In the genomic region with DNA sequence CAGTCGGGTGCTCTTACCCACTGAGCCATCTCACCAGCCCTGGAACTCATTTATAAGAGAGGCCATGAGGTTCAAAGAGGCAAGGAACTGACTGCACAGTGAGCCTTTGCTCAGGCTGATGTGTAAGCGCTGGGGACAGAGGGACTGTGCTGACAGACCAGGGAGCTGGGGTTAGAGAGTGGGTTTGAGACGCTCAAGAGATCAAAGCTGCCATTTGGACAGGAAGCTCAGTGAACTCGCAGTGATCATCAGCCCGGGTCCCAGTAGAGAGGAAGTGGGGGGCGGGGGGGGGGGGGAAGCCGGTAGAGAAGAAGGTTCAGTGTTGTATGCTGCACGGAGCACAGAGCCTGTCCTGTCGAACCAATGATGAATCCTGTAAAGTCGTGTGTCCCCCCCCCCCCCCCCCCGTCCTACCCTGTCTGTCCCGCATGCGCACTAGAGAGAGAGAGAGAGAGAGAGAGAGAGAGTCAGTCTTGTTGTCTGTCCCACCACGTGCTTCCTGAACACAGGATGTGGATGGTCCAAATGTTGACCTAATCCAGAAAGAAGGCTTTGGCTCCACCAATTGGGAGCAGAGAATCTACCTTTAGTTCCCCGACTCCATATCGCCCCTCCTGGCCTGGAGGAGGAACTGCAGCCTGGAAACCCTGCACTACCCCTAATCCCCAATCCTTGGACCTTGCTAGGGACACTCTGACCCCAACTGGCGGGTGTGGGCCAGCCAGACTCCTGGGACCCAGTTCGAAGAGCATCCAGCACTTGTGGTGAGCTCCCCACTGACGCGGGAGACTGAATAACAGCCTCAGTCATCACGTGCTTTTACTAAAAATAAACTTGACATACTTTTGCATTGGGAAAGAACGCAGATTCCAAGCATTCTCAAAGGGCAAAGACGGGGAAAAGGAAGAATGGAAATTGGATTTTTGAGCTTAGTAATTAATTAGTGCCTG, we compare ENCODE assay signal across 9 mouse cellular contexts. TPM values are rescaled to one million over a fixed set of nuclear protein-coding genes. Genes with fewer than 3 reads are reported as not detected.
DNase-seq lines count a peak whose midpoint lies in the region; ATAC-seq and TF ChIP-seq lines count a peak whose summit lies in the region.
"Had no signal": no experiment of that assay in that cellular context is flagged by ENCODE, and none has a peak within 500 bp of the region (broad histone marks: within the 10 kb centered on the region; RNA-seq: fewer than 3 reads in every experiment).

No protein-coding gene starts in this region.

- WGBS in kidney, embryonic 14.5 days: 61% methylated on average over 17 of the region's 23 CpGs

- H3K4me3 ChIP-seq in testis, adult 2 months (ENCODE audit: control insufficient read depth, low read depth, low read length): no peak overlapping the region; the same call in 1 of the 2 replicates
- H3K4me3 ChIP-seq in embryonic fibroblast, embryonic 13.5 days (ENCODE audit: insufficient read depth, low read length): no peak overlapping the region
- H3K4me3 ChIP-seq in kidney, embryonic 14.5 days (ENCODE audit: low read length): no peak overlapping the region
- H3K4me3 ChIP-seq: erythroblast, embryonic 14.5 days had no signal

- TF ChIP-seq POLR2A in testis, adult 2 months (IDR thresholded peaks at IDR 0.05; ENCODE audit: control insufficient read depth, low read depth, low read length): no peak
- TF ChIP-seq POLR2A in embryonic fibroblast, embryonic 13.5 days (IDR thresholded peaks at IDR 0.05; ENCODE audit: low read depth, low read length): no peak

- peak; percentile 69; the same call in 1 of the 2 replicates for ATAC-seq in kidney, embryonic 14.5 days (ENCODE audit: low FRiP score, low TSS enrichment)

- H3K4me1 ChIP-seq in testis, adult 2 months (ENCODE audit: control insufficient read depth, insufficient read depth, low read length): peaks cover 4% of the 10 kb centered on the region; the same call in 1 of the 2 replicates
- no peaks in the 10 kb centered on the region for H3K4me1 ChIP-seq in embryonic fibroblast, embryonic 13.5 days (ENCODE audit: control insufficient read depth, insufficient read depth, low read length)
- peaks cover 3% of the 10 kb centered on the region; the same call in 1 of the 2 replicates for H3K4me1 ChIP-seq in kidney, embryonic 14.5 days (ENCODE audit: control insufficient read depth, insufficient read depth, low read length)

- TF ChIP-seq CTCF in testis, adult 2 months (IDR thresholded peaks at IDR 0.05; ENCODE audit: control insufficient read depth, insufficient read depth, insufficient replicate concordance, low read depth, low read length): peak; percentile 95
- TF ChIP-seq CTCF in embryonic fibroblast, embryonic 13.5 days (IDR thresholded peaks at IDR 0.05; ENCODE audit: borderline replicate concordance, insufficient read depth, low read length): peak; percentile 28; the same call in 1 of the 2 replicates

- H3K9me3 ChIP-seq in kidney, embryonic 14.5 days (ENCODE audit: control insufficient read depth, low read length): no peaks in the 10 kb centered on the region

- no peak overlapping the region for H3K4me2 ChIP-seq in kidney, embryonic 14.5 days (replicated peaks; ENCODE audit: low read depth, low read length)

- DNase-seq in testis, postnatal 10 days (ENCODE audit: low spot score): no peak
- peak; percentile 40 to 60 for DNase-seq in natural killer cell, adult 2 months (ENCODE audit: low spot score in 2 of 2)
- DNase-seq in ovary, postnatal 10 days (ENCODE audit: low spot score): no peak
- DNase-seq in right cerebral cortex, adult 2 months (ENCODE audit: low spot score in 2 of 2): no peak
- DNase-seq in right cerebral cortex, postnatal 25 days: no peak

- no peak overlapping the region for H3K9ac ChIP-seq in kidney, embryonic 14.5 days (ENCODE audit: low read depth, low read length)

- H3K27me3 ChIP-seq in testis, adult 2 months (ENCODE audit: control insufficient read depth, insufficient read depth, low read length): no peaks in the 10 kb centered on the region
- no peaks in the 10 kb centered on the region for H3K27me3 ChIP-seq in kidney, embryonic 14.5 days (ENCODE audit: control insufficient read depth, insufficient read depth, low read length)

- no peak overlapping the region for H3K27ac ChIP-seq in testis, adult 2 months (ENCODE audit: control insufficient read depth, insufficient read depth, low read depth, low read length)
- peak overlapping the region; percentile 64 for H3K27ac ChIP-seq in embryonic fibroblast, embryonic 13.5 days (ENCODE audit: insufficient read depth, low read length)
- H3K27ac ChIP-seq in kidney, embryonic 14.5 days (ENCODE audit: low read depth, low read length): no peak overlapping the region

- no peaks in the 10 kb centered on the region for H3K36me3 ChIP-seq in testis, adult 2 months (ENCODE audit: control insufficient read depth, insufficient read depth, low read length)
- H3K36me3 ChIP-seq in kidney, embryonic 14.5 days (ENCODE audit: control insufficient read depth, insufficient read depth, low read length): no peaks in the 10 kb centered on the region

RNA-seq across cellular contexts. Expression of gene Tmem189, which starts 23.5 kb away (rescaled TPM):
- polyA plus RNA-seq in testis, adult 2 months (2012; rRNA removed): 97.4 and 99.8 TPM in 2 replicates
- polyA plus RNA-seq in embryonic fibroblast, embryonic 13.5 days (2011; ENCODE audit: insufficient read length, low read depth, missing spikeins): 31.3 and 37.9 TPM in 2 replicates
- polyA plus RNA-seq in kidney, embryonic 14.5 days (2014; fragmentation: Nextera tagmentation; extraction: Ambion mirVana): 37.9 and 52.8 TPM in 2 replicates

RNA-seq across cellular contexts. Expression of gene Cebpb, which starts 24.4 kb away (rescaled TPM):
- polyA plus RNA-seq in testis, adult 2 months (2012; rRNA removed): 2.9 and 4.0 TPM in 2 replicates
- 43.4 and 44.0 TPM in 2 replicates for polyA plus RNA-seq in embryonic fibroblast, embryonic 13.5 days (2011; ENCODE audit: insufficient read length, low read depth, missing spikeins)
- 7.7 and 8.3 TPM in 2 replicates for polyA plus RNA-seq in kidney, embryonic 14.5 days (2014; fragmentation: Nextera tagmentation; extraction: Ambion mirVana)

RNA-seq across cellular contexts. Expression of gene Gm20431, which starts 51.9 kb away (rescaled TPM):
- 41.0 and 48.4 TPM in 2 replicates for polyA plus RNA-seq in testis, adult 2 months (2012; rRNA removed)
- 6.0 and 17.3 TPM in 2 replicates for polyA plus RNA-seq in embryonic fibroblast, embryonic 13.5 days (2011; ENCODE audit: insufficient read length, low read depth, missing spikeins)
- polyA plus RNA-seq in kidney, embryonic 14.5 days (2014; fragmentation: Nextera tagmentation; extraction: Ambion mirVana): 5.6 and 6.1 TPM in 2 replicates
- polyA plus RNA-seq: erythroblast, embryonic 14.5 days had no signal

Comparison
In these comparisons a context has a peak if more than half of its experiments do, and no peak if none do; other contexts are left out.
1. DNase-seq: peak in natural killer cell, adult 2 months (2 of 2); none in testis, postnatal 10 days (single experiment), ovary, postnatal 10 days (single experiment), right cerebral cortex, adult 2 months (0 of 2) and right cerebral cortex, postnatal 25 days (single experiment).